8 mouse cellular contexts compared by ENCODE assay signal in the genomic region with DNA sequence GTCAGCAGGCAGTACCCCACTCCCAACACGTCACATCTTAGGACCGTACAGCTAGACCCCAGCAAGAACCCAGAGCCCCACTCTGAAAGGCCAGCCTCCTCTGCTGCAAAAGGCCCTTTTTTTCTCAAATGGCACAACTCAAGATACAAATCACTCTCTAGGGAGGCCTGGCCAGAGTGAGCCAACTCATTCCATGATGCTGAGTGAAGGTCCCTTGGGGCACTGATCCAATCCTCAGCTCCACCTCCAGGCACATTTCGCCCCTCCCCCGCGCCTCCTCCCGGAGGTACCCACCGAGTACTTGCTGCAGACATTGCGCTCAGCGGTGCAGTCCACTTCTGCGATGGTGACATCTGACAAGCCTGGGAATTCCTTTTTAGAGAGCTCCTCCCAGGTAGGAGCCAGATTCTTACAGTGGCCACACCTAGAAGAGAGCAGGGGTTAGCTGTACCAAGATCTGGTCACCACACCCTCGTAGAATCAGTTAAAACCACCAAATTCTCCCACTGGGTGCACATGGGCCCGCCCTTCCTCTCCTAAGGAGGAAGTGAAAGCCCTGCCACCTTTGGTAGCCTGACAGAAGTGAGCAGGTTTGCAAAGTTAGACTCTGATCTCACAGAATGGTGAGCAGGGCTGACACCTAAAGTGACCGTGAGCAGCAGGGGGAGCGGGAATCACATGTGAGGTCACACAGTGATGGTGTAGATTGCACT. TPM values are rescaled to one million over a fixed set of nuclear protein-coding genes. Genes with fewer than 3 reads are reported as not detected.
DNase-seq lines count a peak whose midpoint lies in the region; ATAC-seq lines count a peak whose summit lies in the region.

No protein-coding gene starts in this region.

- no peaks in the 10 kb centered on the region for H3K9me3 ChIP-seq in heart, embryonic 10.5 days
- no peaks in the 10 kb centered on the region for H3K9me3 ChIP-seq in midbrain, embryonic 16.5 days (replicated peaks; ENCODE audit: control insufficient read depth, low read length, poor library complexity, severe bottlenecking)

- no peak for ATAC-seq in midbrain, embryonic 16.5 days

- H3K27me3 ChIP-seq in heart, embryonic 10.5 days (ENCODE audit: insufficient read depth, poor library complexity, severe bottlenecking) = no peaks in the 10 kb centered on the region
- no peaks in the 10 kb centered on the region for H3K27me3 ChIP-seq in midbrain, embryonic 16.5 days (ENCODE audit: control insufficient read depth, insufficient read depth, low read depth, low read length)

- WGBS in heart, embryonic 10.5 days = 71% methylated on average over 14 of the region's 14 CpGs
- WGBS in midbrain, embryonic 16.5 days = 85% methylated on average over 14 of the region's 14 CpGs

- DNase-seq in heart, adult 9 months (ENCODE audit: low spot score in 2 of 2) = peak; percentile 22 to 30
- DNase-seq in heart, embryonic 10.5 days (ENCODE audit: low spot score) = no peak
- peak; percentile 73 for DNase-seq in 3T3-L1 (ENCODE audit: low read depth, low spot score)
- DNase-seq in adrenal gland, postnatal 14 days = peak; percentile 91
- DNase-seq in lung, postnatal 36 days = peak; percentile 55
- DNase-seq in left cerebral cortex, postnatal 25 days (ENCODE audit: low spot score in 2 of 2) = no peak
- no peak for DNase-seq in cerebellum, adult 9-10 months

- no peak overlapping the region for H3K4me3 ChIP-seq in heart, embryonic 10.5 days
- no peak overlapping the region for H3K4me3 ChIP-seq in midbrain, embryonic 16.5 days (ENCODE audit: low read depth, low read length)

- intact Hi-C loops in left cerebral cortex, postnatal 25 days (cut with DNase I) = no loop called here

- H3K9ac ChIP-seq in midbrain, embryonic 16.5 days (ENCODE audit: low read depth, low read length) = no peak overlapping the region

- H3K4me1 ChIP-seq in heart, embryonic 10.5 days = peaks cover 11% of the 10 kb centered on the region
- H3K4me1 ChIP-seq in midbrain, embryonic 16.5 days (ENCODE audit: control insufficient read depth, insufficient read depth, low read length) = no peaks in the 10 kb centered on the region

- peaks cover 99% of the 10 kb centered on the region for H3K36me3 ChIP-seq in heart, embryonic 10.5 days
- H3K36me3 ChIP-seq in midbrain, embryonic 16.5 days (ENCODE audit: control insufficient read depth, insufficient read depth, low read length) = peaks cover 44% of the 10 kb centered on the region

- H3K4me2 ChIP-seq in midbrain, embryonic 16.5 days (ENCODE audit: low read length) = no peak overlapping the region

- H3K27ac ChIP-seq in heart, embryonic 10.5 days = no peak overlapping the region
- H3K27ac ChIP-seq in midbrain, embryonic 16.5 days (ENCODE audit: low read length) = no peak overlapping the region

RNA-seq across cellular contexts. Expression of a gene that starts 25.3 kb away (rescaled TPM):
- 242 and 256 TPM in 2 replicates for polyA plus RNA-seq in heart, embryonic 10.5 days (2016; fragmentation: Nextera tagmentation; extraction: Ambion mirVana)
- 124 and 125 TPM in 2 replicates for total RNA-seq in adrenal gland, postnatal 14 days (2021)
- total RNA-seq in left cerebral cortex, postnatal 25 days (2021) = 10 to 100 TPM; 43.5 to 46.1 TPM
- polyA plus RNA-seq in midbrain, embryonic 16.5 days (2015; fragmentation: Nextera tagmentation; extraction: Ambion mirVana) = 75.4 and 76.3 TPM in 2 replicates

Comparison
In these comparisons a context has a peak if more than half of its experiments do, and no peak if none do; other contexts are left out.
1. DNase-seq: peak in heart, adult 9 months (2 of 2), 3T3-L1 (single experiment), adrenal gland, postnatal 14 days (single experiment) and lung, postnatal 36 days (single experiment); none in heart, embryonic 10.5 days (single experiment), left cerebral cortex, postnatal 25 days (0 of 2) and cerebellum, adult 9-10 months (single experiment).